Mouse (Mus musculus) brain, embryonic 14.5 days (tissue): ENCODE measurements around the gene Ndufa9.

ENCODE experiments used
- CTCF ChIP-seq: fragments of 200-500 bp; IDR thresholded peaks from 2 replicates; pipeline ENCODE4 v1.5.1; 2012; ENCODE audit warnings: inconsistent platforms, mild to moderate bottlenecking, moderate library complexity, borderline replicate concordance; ENCODE audit not compliant: insufficient read depth, insufficient read length; ENCODE audit errors: extremely low read depth
- POLR2A ChIP-seq: fragments of 200-500 bp; IDR thresholded peaks from 2 replicates; pipeline ENCODE4 v1.6.1; 2012; ENCODE audit warnings: mild to moderate bottlenecking, inconsistent platforms, borderline replicate concordance; ENCODE audit not compliant: poor library complexity, insufficient read depth, insufficient read length, severe bottlenecking; ENCODE audit errors: extremely low read depth

DNA sequence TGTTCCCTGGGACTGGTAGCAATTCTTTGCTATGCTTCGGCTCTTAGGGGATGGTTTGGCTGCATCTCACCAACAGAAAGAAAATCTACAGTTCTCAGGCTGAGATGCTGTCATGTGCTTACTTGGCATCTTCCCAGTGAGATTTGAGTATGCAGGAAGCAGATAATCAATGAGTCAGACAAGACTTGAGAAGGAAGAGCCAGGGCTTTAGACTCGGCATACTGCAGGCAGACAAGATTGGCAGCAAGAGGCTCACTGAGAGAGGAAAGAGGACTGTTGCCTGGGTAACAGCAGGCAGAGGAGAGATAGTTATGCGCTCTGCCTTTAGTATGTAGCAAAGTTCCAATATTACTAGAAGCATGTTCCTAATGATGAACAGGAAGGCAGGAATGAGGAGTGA lies 25.8 kb downstream of the Ndufa9 start:
- TF ChIP-seq CTCF (no peak), POLR2A (no peak)
